Mouse (Mus musculus): Measurements from ENCODE around the gene Cacna1f.

GRCm38 (mm10) chrX:7581151-7581550 is 25.7 kb upstream of the Cacna1f start:
- no peak for TF ChIP-seq CTCF (IDR thresholded peaks at IDR 0.05; ENCODE audit: borderline replicate concordance, control insufficient read depth, extremely low read depth, insufficient read depth, low read length, poor library complexity)
- TF ChIP-seq POLR2A (IDR thresholded peaks at IDR 0.05; ENCODE audit: control insufficient read depth, extremely low read depth, insufficient read depth, low read length, poor library complexity): no peak

Measured in thymus, adult 2 months (tissue).